Mouse (Mus musculus): Measurements from ENCODE around the gene Glce. TPM values are rescaled to one million over a fixed set of nuclear protein-coding genes. Genes with fewer than 3 reads are reported as not detected.
A peak's percentile ranks its signal among the peaks of the same experiment; 100 is the strongest.

Gene Glce
- 4.6 and 5.4 TPM in 2 replicates for polyA plus RNA-seq (2015; fragmentation: Nextera tagmentation; extraction: Ambion mirVana)

DNA sequence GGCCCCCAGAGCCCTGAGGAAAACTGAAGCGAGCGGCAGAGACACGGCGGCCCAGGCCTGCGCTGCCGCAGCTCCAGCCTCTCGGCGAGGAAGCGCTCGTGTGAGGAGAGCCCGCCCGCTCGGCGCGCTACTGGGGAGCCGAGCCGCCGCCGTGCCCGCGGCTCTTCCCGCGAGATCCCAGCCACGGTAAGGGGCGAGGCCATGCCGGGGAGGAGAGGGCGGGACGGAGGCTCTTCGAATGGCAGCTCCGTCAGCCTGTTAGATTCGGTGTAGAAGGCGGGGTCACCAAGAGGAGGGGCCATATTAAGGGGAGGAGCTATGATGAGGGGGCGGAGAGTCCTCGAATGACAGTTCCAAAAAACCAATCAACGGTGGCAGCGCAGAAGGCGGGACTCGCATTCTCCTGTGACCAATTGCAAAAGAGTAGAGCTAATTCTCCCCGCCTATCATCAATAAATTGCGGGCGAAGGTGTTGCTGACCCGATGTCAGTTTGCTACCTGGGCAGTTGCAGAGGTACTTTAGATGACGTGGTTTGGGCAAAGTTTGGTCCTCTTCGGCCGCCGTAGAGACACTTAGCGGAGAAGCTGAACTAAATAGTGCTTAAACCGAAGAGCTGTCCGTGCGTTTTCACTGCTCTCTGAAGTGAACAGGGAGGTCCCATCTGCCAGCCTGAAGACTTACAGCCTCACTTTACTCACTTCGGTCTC lies at the start of gene Glce:
Gene Glce (minus strand): TSS at position 148 of the 708 bp plus-strand sequence.
- Histone ChIP-seq H3K9ac (replicated peaks) (peak within 1 kb of the TSS; percentile 94), H3K4me1 (ENCODE audit: insufficient read depth) (peaks cover 5% of the 10 kb centered on the region; the same call in 1 of the 2 replicates), H3K9me3 (ENCODE audit: low read length) (no peaks in the 10 kb centered on the region), H3K4me3 (ENCODE audit: low read depth, low read length) (peak within 1 kb of the TSS; percentile 87), H3K27ac (ENCODE audit: low read depth) (peak within 1 kb of the TSS; percentile 90), H3K27me3 (ENCODE audit: insufficient read depth, low read length) (no peaks in the 10 kb centered on the region), H3K36me3 (replicated peaks; ENCODE audit: insufficient read depth, low read length) (no peaks in the 10 kb centered on the region), H3K4me2 (ENCODE audit: low read depth, low read length) (peak within 1 kb of the TSS; percentile 99)
- ATAC-seq = peak; percentile 98
- WGBS (ENCODE audit: insufficient replicate concordance) = under 1% methylated on average over 51 of the region's 51 CpGs
- peak; percentile 59; the same call in 1 of the 2 replicates for TF ChIP-seq EP300 (IDR thresholded peaks at IDR 0.05; ENCODE audit: low read depth)
- TF ChIP-seq CTCF (IDR thresholded peaks at IDR 0.05; ENCODE audit: low read depth) = no peak
- DNase-seq = peak; percentile 97

DNA sequence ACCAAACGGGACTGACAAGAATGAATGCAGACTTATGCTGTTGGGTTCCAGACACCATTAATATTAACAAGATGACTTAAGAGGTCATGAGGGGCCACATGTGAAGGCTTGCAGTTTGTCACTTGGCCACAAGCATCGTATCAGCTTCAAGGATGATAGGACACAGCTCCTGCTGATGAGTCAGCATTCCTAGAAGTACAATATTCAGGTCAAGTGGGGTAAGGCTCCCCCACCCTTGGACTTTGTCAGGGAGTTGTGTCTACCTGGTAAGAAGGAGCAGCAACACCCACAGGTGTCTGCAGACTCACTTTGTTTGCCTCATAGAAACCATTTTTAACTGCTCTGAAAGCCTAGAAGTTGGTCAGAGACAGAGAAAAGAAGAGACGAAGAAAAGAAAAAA lies 49.8 kb upstream of the Glce start:
- TF ChIP-seq EP300 (IDR thresholded peaks at IDR 0.05; ENCODE audit: low read depth) = no peak
- TF ChIP-seq CTCF (IDR thresholded peaks at IDR 0.05; ENCODE audit: low read depth) = no peak
- Histone ChIP-seq H3K27me3 (ENCODE audit: insufficient read depth, low read length) (no peaks in the 10 kb centered on the region), H3K9me3 (ENCODE audit: low read length) (no peaks in the 10 kb centered on the region), H3K4me3 (ENCODE audit: low read depth, low read length) (no peak overlapping the region), H3K4me2 (ENCODE audit: low read depth, low read length) (no peak overlapping the region), H3K27ac (ENCODE audit: low read depth) (no peak overlapping the region), H3K9ac (replicated peaks) (no peak overlapping the region), H3K36me3 (replicated peaks; ENCODE audit: insufficient read depth, low read length) (no peaks in the 10 kb centered on the region), H3K4me1 (ENCODE audit: insufficient read depth) (no peaks in the 10 kb centered on the region)
- DNase-seq = no peak
- WGBS (ENCODE audit: insufficient replicate concordance) = 76% methylated on average over 3 of the region's 3 CpGs
- no peak for ATAC-seq

DNA sequence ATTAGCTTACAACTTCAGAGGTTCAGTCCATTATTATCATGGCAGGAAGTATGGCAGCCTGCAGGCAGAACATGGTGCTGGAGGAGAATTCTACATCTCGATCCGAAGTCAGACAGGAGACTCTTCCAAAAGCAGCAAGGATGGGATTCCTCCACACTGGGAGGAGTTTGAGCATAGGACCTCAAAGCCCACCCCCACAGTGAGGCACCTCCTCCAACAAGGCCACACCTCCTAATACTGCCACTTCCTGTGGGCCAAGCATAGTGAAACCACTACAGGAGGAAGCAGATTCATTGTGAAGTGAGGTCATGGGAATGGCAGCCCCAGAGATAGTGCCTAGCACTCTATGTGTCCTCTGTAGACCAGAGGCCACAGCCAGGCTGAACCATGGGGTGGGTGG lies 48.5 kb upstream of the Glce start:
- no peak for ATAC-seq

DNA sequence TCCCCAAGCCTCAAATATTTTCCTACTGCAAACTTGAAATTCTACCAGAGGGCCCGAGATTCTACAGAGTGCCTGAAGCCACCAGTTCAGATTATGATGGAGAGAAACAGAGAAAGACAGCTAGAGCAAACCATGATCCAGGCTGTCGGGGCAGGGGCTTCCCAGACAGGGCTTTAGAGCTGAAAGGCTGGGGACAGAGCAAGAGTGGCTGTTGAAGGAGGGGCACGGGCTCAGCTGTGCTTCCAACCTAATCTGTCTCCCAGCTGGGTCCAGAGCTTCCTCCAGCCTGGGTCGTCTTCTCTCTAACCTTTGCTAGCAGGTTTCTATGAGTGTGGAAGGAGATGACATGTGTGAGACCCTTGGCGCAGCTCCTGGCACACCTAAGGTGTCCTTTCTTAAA lies 44.2 kb upstream of the Glce start:
- WGBS (ENCODE audit: insufficient replicate concordance) = 55% methylated on average over 5 of the region's 5 CpGs
- no peak overlapping the region for H3K4me3 ChIP-seq (ENCODE audit: low read depth, low read length)
- ATAC-seq = no peak

More for the DNA sequence above, 48.5 kb upstream of the Glce start:
- TF ChIP-seq CTCF (IDR thresholded peaks at IDR 0.05; ENCODE audit: low read depth) (no peak), EP300 (IDR thresholded peaks at IDR 0.05; ENCODE audit: low read depth) (no peak)
- H3K27ac ChIP-seq (ENCODE audit: low read depth) = no peak overlapping the region
- no peak for DNase-seq
- no peaks in the 10 kb centered on the region for H3K36me3 ChIP-seq (replicated peaks; ENCODE audit: insufficient read depth, low read length)
- no peaks in the 10 kb centered on the region for H3K27me3 ChIP-seq (ENCODE audit: insufficient read depth, low read length)
- H3K4me1 ChIP-seq (ENCODE audit: insufficient read depth) = no peaks in the 10 kb centered on the region
- no peak overlapping the region for H3K4me2 ChIP-seq (ENCODE audit: low read depth, low read length)
- no peaks in the 10 kb centered on the region for H3K9me3 ChIP-seq (ENCODE audit: low read length)
- H3K4me3 ChIP-seq (ENCODE audit: low read depth, low read length) = no peak overlapping the region
- 72% methylated on average over 2 of the region's 2 CpGs for WGBS (ENCODE audit: insufficient replicate concordance)
- no peak overlapping the region for H3K9ac ChIP-seq (replicated peaks)

DNA sequence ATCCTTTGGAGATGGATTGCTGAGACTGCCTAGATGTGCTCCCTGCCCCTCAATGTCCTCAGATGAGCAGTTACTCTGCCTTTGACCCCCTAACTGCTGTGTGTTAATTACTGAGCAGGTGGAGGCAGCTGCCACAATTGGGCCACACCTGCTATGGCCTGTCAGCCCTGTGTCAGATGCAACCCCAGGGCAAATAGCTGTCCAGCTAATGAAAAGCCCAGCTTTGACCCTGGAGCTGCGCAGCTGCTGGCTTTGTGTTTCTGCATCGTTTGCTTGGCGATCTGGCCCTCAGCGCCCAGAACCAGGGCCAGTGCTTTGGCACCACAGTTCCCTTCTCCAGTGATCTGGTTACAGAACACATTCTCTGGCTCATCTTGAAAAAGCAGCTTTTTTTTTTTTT lies 43.7 kb upstream of the Glce start:
- TF ChIP-seq CTCF (IDR thresholded peaks at IDR 0.05; ENCODE audit: low read depth) (no peak), EP300 (IDR thresholded peaks at IDR 0.05; ENCODE audit: low read depth) (no peak)
- H3K4me1 ChIP-seq (ENCODE audit: insufficient read depth) = no peaks in the 10 kb centered on the region
- WGBS (ENCODE audit: insufficient replicate concordance) = 75% methylated on average over 4 of the region's 4 CpGs
- ATAC-seq = no peak
- H3K4me3 ChIP-seq (ENCODE audit: low read depth, low read length) = no peak overlapping the region
- DNase-seq = no peak
- H3K27me3 ChIP-seq (ENCODE audit: insufficient read depth, low read length) = no peaks in the 10 kb centered on the region
- no peak overlapping the region for H3K4me2 ChIP-seq (ENCODE audit: low read depth, low read length)
- no peak overlapping the region for H3K27ac ChIP-seq (ENCODE audit: low read depth)
- H3K36me3 ChIP-seq (replicated peaks; ENCODE audit: insufficient read depth, low read length) = no peaks in the 10 kb centered on the region
- H3K9ac ChIP-seq (replicated peaks) = no peak overlapping the region
- no peaks in the 10 kb centered on the region for H3K9me3 ChIP-seq (ENCODE audit: low read length)

More for the DNA sequence above, 44.2 kb upstream of the Glce start:
- Histone ChIP-seq H3K27me3 (ENCODE audit: insufficient read depth, low read length) (no peaks in the 10 kb centered on the region), H3K27ac (ENCODE audit: low read depth) (no peak overlapping the region), H3K36me3 (replicated peaks; ENCODE audit: insufficient read depth, low read length) (no peaks in the 10 kb centered on the region), H3K4me2 (ENCODE audit: low read depth, low read length) (no peak overlapping the region), H3K4me1 (ENCODE audit: insufficient read depth) (no peaks in the 10 kb centered on the region), H3K9ac (replicated peaks) (no peak overlapping the region), H3K9me3 (ENCODE audit: low read length) (no peaks in the 10 kb centered on the region)
- no peak for DNase-seq
- TF ChIP-seq CTCF (IDR thresholded peaks at IDR 0.05; ENCODE audit: low read depth) (no peak), EP300 (IDR thresholded peaks at IDR 0.05; ENCODE audit: low read depth) (no peak)

DNA sequence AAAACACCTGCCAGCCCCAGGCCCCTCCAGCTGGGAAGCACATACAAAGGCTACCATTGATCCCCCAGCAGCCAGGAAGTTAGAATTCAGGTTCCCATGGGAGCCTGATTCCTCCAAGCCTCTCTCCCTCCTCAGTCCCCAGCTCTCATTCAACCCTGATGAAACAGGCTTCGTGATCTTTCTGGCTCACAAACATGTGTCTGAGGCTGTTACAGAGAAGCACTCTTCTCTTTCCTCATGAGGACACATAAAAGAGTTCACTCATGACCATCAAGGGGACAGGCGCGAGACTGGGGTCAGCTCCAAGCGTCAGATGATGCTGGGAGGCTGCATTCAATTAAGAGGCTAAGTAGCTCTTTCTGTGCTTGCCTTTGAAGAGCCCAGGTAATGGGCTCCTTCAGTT lies 40.4 kb upstream of the Glce start:
- H3K4me3 ChIP-seq (ENCODE audit: low read depth, low read length) = no peak overlapping the region
- no peaks in the 10 kb centered on the region for H3K4me1 ChIP-seq (ENCODE audit: insufficient read depth)
- ATAC-seq = no peak
- no peak overlapping the region for H3K9ac ChIP-seq (replicated peaks)
- H3K36me3 ChIP-seq (replicated peaks; ENCODE audit: insufficient read depth, low read length) = no peaks in the 10 kb centered on the region
- no peaks in the 10 kb centered on the region for H3K27me3 ChIP-seq (ENCODE audit: insufficient read depth, low read length)
- H3K4me2 ChIP-seq (ENCODE audit: low read depth, low read length) = no peak overlapping the region
- H3K27ac ChIP-seq (ENCODE audit: low read depth) = no peak overlapping the region
- TF ChIP-seq CTCF (IDR thresholded peaks at IDR 0.05; ENCODE audit: low read depth) (no peak), EP300 (IDR thresholded peaks at IDR 0.05; ENCODE audit: low read depth) (no peak)
- 62% methylated on average over 4 of the region's 4 CpGs for WGBS (ENCODE audit: insufficient replicate concordance)
- no peak for DNase-seq
- H3K9me3 ChIP-seq (ENCODE audit: low read length) = no peaks in the 10 kb centered on the region

Data from liver, postnatal 0 days (tissue).